Mouse (Mus musculus) neural tube, embryonic 13.5 days (tissue): ENCODE results near the gene Arhgap5. TPM values are rescaled to one million over a fixed set of nuclear protein-coding genes. Genes with fewer than 3 reads are reported as not detected.
"Not testable (repeated sequence)": the region's sequence is repeated elsewhere in the genome, so short reads cannot be mapped to it uniquely, and the experiment has no call there.

ENCODE experiments used
- ATAC-seq: fragments of 200-750 bp; cut with Nextera tagmentation; 2 replicates; pipeline ENCODE4 v1.8.0; 2017; ENCODE audit warnings: low read depth, mild to moderate bottlenecking, moderate TSS enrichment, moderate library complexity
- H3K27ac ChIP-seq: fragments of 300-500 bp; sonication (generic); replicated peaks from 2 replicates; pipeline ENCODE4 v1.5.1; 2015; ENCODE audit warnings: moderate library complexity, mild to moderate bottlenecking, inconsistent platforms
- H3K27me3 ChIP-seq: fragments of 300-500 bp; sonication (generic); 2 replicates; pipeline ENCODE4 v1.6.1; 2015; ENCODE audit warnings: mild to moderate bottlenecking, inconsistent platforms
- H3K36me3 ChIP-seq: fragments of 300-500 bp; sonication (generic); 2 replicates; pipeline ENCODE4 v1.6.1; 2015; ENCODE audit warnings: mild to moderate bottlenecking, inconsistent platforms
- H3K4me1 ChIP-seq: fragments of 300-500 bp; sonication (generic); replicated peaks from 2 replicates; pipeline ENCODE4 v1.6.1; 2015; ENCODE audit warnings: inconsistent platforms
- H3K4me2 ChIP-seq: fragments of 300-500 bp; sonication (generic); 2 replicates; pipeline ENCODE4 v1.6.1; 2015; ENCODE audit warnings: inconsistent platforms, mild to moderate bottlenecking, moderate library complexity
- H3K4me3 ChIP-seq: fragments of 300-500 bp; sonication (generic); 2 replicates; pipeline ENCODE4 v1.5.1; 2015; ENCODE audit warnings: mild to moderate bottlenecking, inconsistent platforms
- H3K9ac ChIP-seq: fragments of 300-500 bp; sonication (generic); 2 replicates; pipeline ENCODE4 v1.6.1; 2015; ENCODE audit warnings: moderate library complexity, mild to moderate bottlenecking, inconsistent platforms
- H3K9me3 ChIP-seq: fragments of 300-500 bp; sonication (generic); 2 replicates; pipeline ENCODE4 v1.6.1; 2016; ENCODE audit warnings: inconsistent platforms
- WGBS: fragments of 180-500 bp; shearing (Covaris S2); methylation state at CpG from one replicate; pipeline ENCODE4 v1.1.7; 2015; 5-methylcytosine and 5-hydroxymethylcytosine counted together
- polyA plus RNA-seq: library from polyadenylated mRNA; unstranded; fragments of >200 nt; fragmentation: Nextera tagmentation; extraction: Ambion mirVana; gene quantifications from 2 replicates; pipeline ENCODE4 v1.2.1, GENCODE M21; 2015

Arhgap5 gene
- polyA plus RNA-seq, 1 experiment from 2014 or later = 34.4 TPM

DNA sequence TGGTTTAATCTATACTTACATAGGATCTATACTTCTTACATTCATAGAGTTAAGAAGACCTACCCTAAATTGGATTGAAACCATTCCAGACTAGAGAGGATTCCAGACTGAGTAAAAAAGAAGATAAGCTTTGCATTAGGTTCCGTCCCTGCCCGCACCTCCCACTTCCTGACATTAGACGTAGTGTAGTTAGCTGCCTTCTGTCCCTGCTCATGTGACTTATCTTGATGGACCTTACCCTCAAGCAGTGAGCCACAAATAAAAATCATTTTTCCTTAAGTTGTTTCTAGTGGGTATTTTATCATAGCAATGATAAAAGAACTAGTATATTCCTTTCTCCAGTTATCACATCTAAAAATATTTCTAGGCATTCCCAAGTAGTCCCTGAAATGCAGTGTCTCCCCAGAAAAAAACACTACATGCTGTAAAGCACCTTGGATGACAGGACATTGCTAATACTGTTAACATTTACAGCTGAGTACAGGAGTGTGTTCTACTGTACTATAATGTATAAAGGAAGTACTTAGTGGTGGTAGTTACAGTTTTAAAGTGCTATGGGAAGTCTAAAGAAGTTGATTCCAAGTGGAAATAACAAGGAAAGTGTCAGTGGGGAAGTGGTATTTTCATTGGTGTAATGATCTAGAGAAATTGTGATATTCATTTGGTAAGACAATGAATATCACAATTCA lies 51.6 kb downstream of the Arhgap5 start:
- Histone ChIP-seq H3K9me3 (no peaks in the 10 kb centered on the region), H3K27me3 (no peaks in the 10 kb centered on the region), H3K36me3 (no peaks in the 10 kb centered on the region), H3K4me2 (no peak overlapping the region), H3K4me3 (no peak overlapping the region), H3K9ac (no peak overlapping the region), H3K4me1 (no peaks in the 10 kb centered on the region), H3K27ac (no peak overlapping the region)
- ATAC-seq = no peak
- 83% methylated on average over 3 of the region's 3 CpGs for WGBS

DNA sequence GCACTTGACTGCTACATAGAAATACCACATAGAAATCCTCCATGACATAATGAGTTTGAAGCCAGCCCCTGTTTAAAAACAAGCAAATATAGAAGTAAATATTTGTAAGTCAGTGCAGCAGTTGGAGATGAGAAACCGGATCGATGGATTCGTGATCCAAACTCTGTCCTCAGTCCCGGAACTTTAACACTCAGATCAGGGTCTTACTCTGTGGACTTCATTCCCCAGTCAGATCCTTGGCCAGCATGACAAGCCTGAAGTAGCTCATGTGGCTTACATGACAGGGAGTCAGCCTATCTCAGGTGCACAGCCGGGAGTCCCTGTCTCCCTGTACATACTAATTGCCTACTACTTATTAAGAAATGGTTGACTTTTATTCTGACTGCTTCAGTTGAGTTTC lies 61.9 kb downstream of the Arhgap5 start:
- Histone ChIP-seq H3K4me3 (no peak overlapping the region), H3K9ac (no peak overlapping the region), H3K36me3 (peaks cover 11% of the 10 kb centered on the region), H3K4me2 (no peak overlapping the region), H3K9me3 (no peaks in the 10 kb centered on the region), H3K27me3 (no peaks in the 10 kb centered on the region), H3K27ac (no peak overlapping the region), H3K4me1 (no peaks in the 10 kb centered on the region)
- no peak for ATAC-seq
- 94% methylated on average over 5 of the region's 5 CpGs for WGBS

- Histone ChIP-seq H3K4me2 (no peak overlapping the region), H3K4me1 (no peaks in the 10 kb centered on the region), H3K4me3 (no peak overlapping the region), H3K9ac (no peak overlapping the region), H3K27me3 (no peaks in the 10 kb centered on the region), H3K36me3 (peaks cover 9% of the 10 kb centered on the region; the same call in 1 of the 2 replicates), H3K27ac (no peak overlapping the region), H3K9me3 (no peaks in the 10 kb centered on the region)
- 98% methylated on average over 2 of the region's 2 CpGs for WGBS
- ATAC-seq = no peak
Observed at GRCm38 (mm10) chr12:52573371-52573770, 69.6 kb downstream of the Arhgap5 start.

DNA sequence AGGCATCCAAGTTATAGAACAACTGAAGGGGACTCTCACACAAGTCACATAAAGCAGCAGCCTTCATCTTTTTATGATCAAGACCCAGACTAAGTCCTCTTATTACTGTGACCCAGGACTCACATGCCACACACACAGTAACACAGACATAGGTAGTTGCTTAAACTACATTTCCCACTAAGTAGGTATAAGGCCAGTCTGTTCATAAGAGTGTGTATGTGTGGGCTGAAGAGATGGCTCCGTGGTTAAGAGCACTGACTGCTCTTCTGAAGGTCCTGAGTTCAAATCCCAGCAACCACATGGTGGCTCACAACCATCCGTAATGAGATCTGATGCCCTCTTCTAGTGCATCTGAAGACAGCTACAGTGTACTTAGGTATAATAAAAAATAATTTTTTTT lies 82.7 kb downstream of the Arhgap5 start:
- not testable (repeated sequence) for ATAC-seq, H3K36me3 ChIP-seq, H3K27ac ChIP-seq, H3K4me1 ChIP-seq, H3K9me3 ChIP-seq, H3K9ac ChIP-seq, H3K4me2 ChIP-seq, H3K27me3 ChIP-seq, H3K4me3 ChIP-seq
- WGBS = 89% methylated on average over 2 of the region's 2 CpGs

GRCm38 (mm10) chr12:52587473-52588010 lies 83.8 kb downstream of the Arhgap5 start:
- 63% methylated on average over 2 of the region's 2 CpGs for WGBS

DNA sequence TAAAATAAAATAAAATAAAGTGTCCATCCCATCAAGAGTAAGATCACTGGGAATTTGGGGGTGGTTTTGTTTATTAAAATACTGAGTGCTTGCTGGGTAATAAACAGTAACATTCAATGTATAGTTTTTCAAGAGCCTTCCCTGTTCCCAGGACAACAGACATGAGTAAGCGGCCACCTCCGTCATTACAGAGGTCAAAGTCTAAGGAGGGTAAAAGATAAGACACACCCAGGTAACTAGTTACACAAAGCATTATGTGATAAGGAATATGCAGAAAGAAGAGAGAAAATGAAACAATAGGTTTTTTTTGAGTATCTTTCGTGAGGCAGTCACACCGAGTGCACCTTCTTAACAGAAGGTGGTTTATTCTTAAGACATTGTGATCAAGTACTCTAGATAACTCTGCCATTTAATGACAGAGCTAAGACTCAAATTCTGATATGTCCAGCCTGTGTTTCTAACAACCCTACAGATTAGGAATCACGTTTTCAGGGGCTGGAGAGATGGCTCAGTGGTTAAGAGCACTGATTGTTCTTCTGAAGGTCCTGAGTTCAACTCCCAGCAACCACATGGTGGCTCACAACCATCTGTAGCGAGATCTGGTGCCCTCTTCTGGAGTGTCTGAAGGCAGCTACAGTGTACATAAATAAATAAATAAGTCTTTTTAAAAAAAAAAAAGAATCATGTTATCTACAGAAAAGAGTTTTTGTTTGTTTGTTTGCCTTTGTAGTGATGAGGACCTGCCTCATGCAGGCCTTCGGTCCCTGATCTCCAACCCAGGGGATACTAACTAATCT lies 91.8 kb downstream of the Arhgap5 start:
- no peak for ATAC-seq
- H3K9me3 ChIP-seq = no peaks in the 10 kb centered on the region
- H3K9ac ChIP-seq = no peak overlapping the region
- no peak overlapping the region for H3K4me2 ChIP-seq
- H3K4me3 ChIP-seq = no peak overlapping the region
- WGBS = 84% methylated on average over 7 of the region's 7 CpGs
- no peak overlapping the region for H3K27ac ChIP-seq
- no peaks in the 10 kb centered on the region for H3K4me1 ChIP-seq
- no peaks in the 10 kb centered on the region for H3K36me3 ChIP-seq
- H3K27me3 ChIP-seq = no peaks in the 10 kb centered on the region

More at GRCm38 (mm10) chr12:52587473-52588010, 83.8 kb downstream of the Arhgap5 start:
- Histone ChIP-seq H3K9ac (no peak overlapping the region), H3K36me3 (no peaks in the 10 kb centered on the region), H3K27me3 (no peaks in the 10 kb centered on the region), H3K27ac (no peak overlapping the region), H3K4me2 (no peak overlapping the region), H3K4me1 (no peaks in the 10 kb centered on the region), H3K9me3 (no peaks in the 10 kb centered on the region), H3K4me3 (no peak overlapping the region)
- no peak for ATAC-seq

DNA sequence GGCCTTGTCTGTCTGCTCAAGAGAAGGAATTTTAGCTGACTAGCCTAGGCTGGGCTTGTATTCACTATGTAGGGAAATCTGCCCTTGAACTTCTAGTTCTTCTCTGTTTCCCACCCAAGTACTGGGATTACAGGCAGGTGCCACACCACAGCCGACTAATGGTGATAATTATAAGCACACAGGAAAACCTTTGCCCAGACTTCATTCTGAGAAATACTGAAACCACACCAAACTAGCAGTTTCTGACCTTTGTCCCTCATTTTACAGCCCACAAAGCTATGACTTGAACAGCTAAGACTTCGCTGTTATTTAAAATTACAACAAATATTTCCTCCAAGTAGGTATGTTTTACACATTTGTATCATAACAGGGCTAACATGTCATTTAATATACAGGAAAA lies 98.7 kb downstream of the Arhgap5 start:
- Histone ChIP-seq H3K4me2 (peak overlapping the region; percentile 80), H3K4me1 (peaks cover 14% of the 10 kb centered on the region), H3K9ac (peak overlapping the region; percentile 88), H3K9me3 (no peaks in the 10 kb centered on the region), H3K4me3 (peak overlapping the region; percentile 85), H3K27ac (no peak overlapping the region), H3K36me3 (no peaks in the 10 kb centered on the region), H3K27me3 (no peaks in the 10 kb centered on the region)
- 30% methylated on average over 2 of the region's 2 CpGs for WGBS
- no peak for ATAC-seq

- H3K4me1 ChIP-seq = peaks cover 14% of the 10 kb centered on the region
- H3K4me3 ChIP-seq = peak overlapping the region; percentile 85
- peak overlapping the region; percentile 88 for H3K27ac ChIP-seq
- no peaks in the 10 kb centered on the region for H3K36me3 ChIP-seq
- ATAC-seq = peak; percentile 91
- WGBS = under 1% methylated on average over 35 of the region's 35 CpGs
- no peaks in the 10 kb centered on the region for H3K9me3 ChIP-seq
- peak overlapping the region; percentile 88 for H3K9ac ChIP-seq
- no peaks in the 10 kb centered on the region for H3K27me3 ChIP-seq
- H3K4me2 ChIP-seq = peak overlapping the region; percentile 80
Observed at GRCm38 (mm10) chr12:52602883-52603694, 99.3 kb downstream of the Arhgap5 start.

GRCm38 (mm10) chr12:52603695-52604255 lies 100.0 kb downstream of the Arhgap5 start:
- Histone ChIP-seq H3K27me3 (no peaks in the 10 kb centered on the region), H3K27ac (peak overlapping the region; percentile 88), H3K9ac (peak overlapping the region; percentile 88), H3K9me3 (no peaks in the 10 kb centered on the region), H3K4me2 (peak overlapping the region; percentile 80), H3K4me3 (peak overlapping the region; percentile 85), H3K36me3 (no peaks in the 10 kb centered on the region), H3K4me1 (peaks cover 14% of the 10 kb centered on the region)
- peak; percentile 90 for ATAC-seq
- under 1% methylated on average over 21 of the region's 21 CpGs for WGBS

GRCm38 (mm10) chr12:52604256-52604991 lies 100.7 kb downstream of the Arhgap5 start:
- ATAC-seq = peak; percentile 88

More at GRCm38 (mm10) chr12:52604256-52604991, 100.7 kb downstream of the Arhgap5 start:
- peak overlapping the region; percentile 80 for H3K4me2 ChIP-seq
- WGBS = under 1% methylated on average over 33 of the region's 33 CpGs
- H3K27ac ChIP-seq = peak overlapping the region; percentile 88
- peak overlapping the region; percentile 88 for H3K9ac ChIP-seq
- no peaks in the 10 kb centered on the region for H3K36me3 ChIP-seq
- H3K9me3 ChIP-seq = no peaks in the 10 kb centered on the region
- peak overlapping the region; percentile 85 for H3K4me3 ChIP-seq
- no peaks in the 10 kb centered on the region for H3K27me3 ChIP-seq
- peaks cover 14% of the 10 kb centered on the region for H3K4me1 ChIP-seq
